In genomic region chr9:41149079-41149676, GRCm38 (mm10) we compare ENCODE assay signal across 10 mouse cellular contexts. TPM values are rescaled to one million over a fixed set of nuclear protein-coding genes. Genes with fewer than 3 reads are reported as not detected.
A peak's percentile ranks its signal among the peaks of the same experiment; 100 is the strongest.
DNase-seq lines count a peak whose midpoint lies in the region; ATAC-seq lines count a peak whose summit lies in the region.
"Had no signal": no experiment of that assay in that cellular context is flagged by ENCODE, and none has a peak within 500 bp of the region (broad histone marks: within the 10 kb centered on the region; RNA-seq: fewer than 3 reads in every experiment).

No protein-coding gene starts in this region.

- H3K27me3 ChIP-seq in forebrain, embryonic 10.5 days (ENCODE audit: poor library complexity, severe bottlenecking): peaks cover 15% of the 10 kb centered on the region; the same call in 1 of the 2 replicates
- no peaks in the 10 kb centered on the region for H3K27me3 ChIP-seq in forebrain, embryonic 12.5 days
- H3K27me3 ChIP-seq in kidney, embryonic 14.5 days (ENCODE audit: control insufficient read depth, insufficient read depth, low read length): no peaks in the 10 kb centered on the region
- H3K27me3 ChIP-seq: embryonic facial prominence, embryonic 15.5 days; lung, embryonic 15.5 days had no signal

- WGBS in forebrain, embryonic 10.5 days: 87% methylated on average over 6 of the region's 6 CpGs
- 87% methylated on average over 6 of the region's 6 CpGs for WGBS in forebrain, embryonic 12.5 days
- 72% methylated on average over 6 of the region's 6 CpGs for WGBS in kidney, embryonic 14.5 days

- no peak overlapping the region for H3K4me3 ChIP-seq in forebrain, embryonic 10.5 days
- H3K4me3 ChIP-seq in forebrain, embryonic 12.5 days (replicated peaks): no peak overlapping the region
- no peak overlapping the region for H3K4me3 ChIP-seq in kidney, embryonic 14.5 days (ENCODE audit: low read length)
- H3K4me3 ChIP-seq: embryonic facial prominence, embryonic 15.5 days; lung, embryonic 15.5 days had no signal

- no peak for DNase-seq in forebrain, embryonic 10.5 days (ENCODE audit: extremely low spot score, low spot score)
- peak; percentile 66 to 76 for DNase-seq in right cerebral cortex, postnatal 10 days (ENCODE audit: low spot score in 2 of 2)
- no peak for DNase-seq in right cerebral cortex, postnatal 25 days
- peak; percentile 68 to 69 for DNase-seq in layer of hippocampus, adult 8-10 months (ENCODE audit: low spot score in 2 of 2)
- DNase-seq in adrenal gland, adult 2 months: no peak

- ATAC-seq in forebrain, embryonic 12.5 days (ENCODE audit: low FRiP score): no peak
- ATAC-seq in kidney, embryonic 14.5 days (ENCODE audit: low FRiP score, low TSS enrichment): no peak
- no peak for ATAC-seq in monocyte, adult 5-6 weeks (replicated peaks; ENCODE audit: insufficient number of reproducible peaks, low FRiP score, low TSS enrichment, poor library complexity, severe bottlenecking)

- peaks cover 58% of the 10 kb centered on the region for H3K4me1 ChIP-seq in forebrain, embryonic 10.5 days
- peaks cover 23% of the 10 kb centered on the region for H3K4me1 ChIP-seq in forebrain, embryonic 12.5 days
- H3K4me1 ChIP-seq in kidney, embryonic 14.5 days (ENCODE audit: control insufficient read depth, insufficient read depth, low read length): peaks cover 33% of the 10 kb centered on the region

- H3K27ac ChIP-seq in forebrain, embryonic 10.5 days: 0 out of 2 replicates have a peak overlapping the region, but pooled peaks have one; percentile 16
- H3K27ac ChIP-seq in forebrain, embryonic 12.5 days: no peak overlapping the region
- no peak overlapping the region for H3K27ac ChIP-seq in kidney, embryonic 14.5 days (ENCODE audit: low read depth, low read length)
- H3K27ac ChIP-seq: embryonic facial prominence, embryonic 15.5 days; lung, embryonic 15.5 days had no signal

- H3K9ac ChIP-seq in forebrain, embryonic 12.5 days: no peak overlapping the region
- no peak overlapping the region for H3K9ac ChIP-seq in kidney, embryonic 14.5 days (ENCODE audit: low read depth, low read length)
- H3K9ac ChIP-seq: embryonic facial prominence, embryonic 15.5 days; lung, embryonic 15.5 days had no signal

- no peak overlapping the region for H3K4me2 ChIP-seq in forebrain, embryonic 12.5 days
- no peak overlapping the region for H3K4me2 ChIP-seq in kidney, embryonic 14.5 days (replicated peaks; ENCODE audit: low read depth, low read length)
- H3K4me2 ChIP-seq: embryonic facial prominence, embryonic 15.5 days; lung, embryonic 15.5 days had no signal

- no peaks in the 10 kb centered on the region for H3K36me3 ChIP-seq in forebrain, embryonic 10.5 days (replicated peaks)
- no peaks in the 10 kb centered on the region for H3K36me3 ChIP-seq in forebrain, embryonic 12.5 days (replicated peaks)
- H3K36me3 ChIP-seq in kidney, embryonic 14.5 days (ENCODE audit: control insufficient read depth, insufficient read depth, low read length): no peaks in the 10 kb centered on the region
- H3K36me3 ChIP-seq: embryonic facial prominence, embryonic 15.5 days; lung, embryonic 15.5 days had no signal

- no peaks in the 10 kb centered on the region for H3K9me3 ChIP-seq in forebrain, embryonic 10.5 days
- no peaks in the 10 kb centered on the region for H3K9me3 ChIP-seq in forebrain, embryonic 12.5 days
- H3K9me3 ChIP-seq in kidney, embryonic 14.5 days (ENCODE audit: control insufficient read depth, low read length): no peaks in the 10 kb centered on the region
- H3K9me3 ChIP-seq: embryonic facial prominence, embryonic 15.5 days; lung, embryonic 15.5 days had no signal

RNA-seq across cellular contexts. Expression of gene Ubash3b, which starts 12.3 kb away (rescaled TPM):
- 3.8 and 4.1 TPM in 2 replicates for polyA plus RNA-seq in forebrain, embryonic 10.5 days (2016; fragmentation: Nextera tagmentation; extraction: Ambion mirVana)
- 8.1 and 9.9 TPM in 2 replicates for polyA plus RNA-seq in forebrain, embryonic 12.5 days (2016; fragmentation: Nextera tagmentation; extraction: Ambion mirVana)
- total RNA-seq in layer of hippocampus, adult 8-10 months (2022): 10 to 100 TPM; 26.1 to 30.8 (median 29.7) TPM
- polyA plus RNA-seq in kidney, embryonic 14.5 days (2014; fragmentation: Nextera tagmentation; extraction: Ambion mirVana): 9.3 TPM in 2 replicates
- total RNA-seq in monocyte, adult 5-6 weeks (2017): 13.4 to 29.4 TPM (median 21.3 TPM) in 3 replicates
- total RNA-seq in adrenal gland, adult 2 months (2021): 1 to 10 TPM; 1.9 to 2.5 TPM
- polyA plus RNA-seq in adrenal gland, adult 2 months (2012; rRNA removed): 1.1 and 2.1 TPM in 2 replicates

Comparison
In these comparisons a context has a peak if more than half of its experiments do, and no peak if none do; other contexts are left out.
1. DNase-seq: peak in right cerebral cortex, postnatal 10 days (2 of 2) and layer of hippocampus, adult 8-10 months (2 of 2); none in forebrain, embryonic 10.5 days (single experiment), right cerebral cortex, postnatal 25 days (single experiment) and adrenal gland, adult 2 months (single experiment).